Comparison of ENCODE assay signal across 30 mouse cellular contexts in genomic region chr11:68946001-68946400, GRCm38 (mm10). TPM values are rescaled to one million over a fixed set of nuclear protein-coding genes. Genes with fewer than 3 reads are reported as not detected.
DNase-seq lines count a peak whose midpoint lies in the region; ATAC-seq and TF ChIP-seq lines count a peak whose summit lies in the region.
"Had no signal": no experiment of that assay in that cellular context is flagged by ENCODE, and none has a peak within 500 bp of the region (broad histone marks: within the 10 kb centered on the region; RNA-seq: fewer than 3 reads in every experiment).

No protein-coding gene starts in this region.

- H3K27ac ChIP-seq in forebrain, postnatal 0 days (ENCODE audit: low read depth, low read length), result no peak overlapping the region
- no peak overlapping the region for H3K27ac ChIP-seq in forebrain, embryonic 12.5 days
- H3K27ac ChIP-seq in neural tube, embryonic 13.5 days (replicated peaks), result 0 out of 2 replicates have a peak overlapping the region, but pooled peaks have one; percentile 83
- H3K27ac ChIP-seq in midbrain, embryonic 15.5 days, result peak overlapping the region; percentile 91; the same call in 1 of the 2 replicates
- H3K27ac ChIP-seq: macrophage had no signal

- no peak for ATAC-seq in forebrain, postnatal 0 days
- no peak for ATAC-seq in forebrain, embryonic 12.5 days (ENCODE audit: low FRiP score)
- ATAC-seq in neural tube, embryonic 13.5 days (ENCODE audit: low read depth), result no peak
- no peak for ATAC-seq in midbrain, embryonic 15.5 days (replicated peaks)

- H3K4me3 ChIP-seq in forebrain, postnatal 0 days (ENCODE audit: low read depth, low read length), result no peak overlapping the region
- no peak overlapping the region for H3K4me3 ChIP-seq in forebrain, embryonic 12.5 days (replicated peaks)
- H3K4me3 ChIP-seq in neural tube, embryonic 13.5 days, result peak overlapping the region; percentile 41
- peak overlapping the region; percentile 47 for H3K4me3 ChIP-seq in midbrain, embryonic 15.5 days

- no peaks in the 10 kb centered on the region for H3K36me3 ChIP-seq in forebrain, postnatal 0 days (ENCODE audit: insufficient read depth)
- no peaks in the 10 kb centered on the region for H3K36me3 ChIP-seq in forebrain, embryonic 12.5 days (replicated peaks)
- peaks cover 13% of the 10 kb centered on the region; the same call in 1 of the 2 replicates for H3K36me3 ChIP-seq in neural tube, embryonic 13.5 days
- H3K36me3 ChIP-seq in midbrain, embryonic 15.5 days (replicated peaks), result no peaks in the 10 kb centered on the region

- WGBS in forebrain, postnatal 0 days, result 92% methylated on average over 4 of the region's 4 CpGs
- WGBS in forebrain, embryonic 12.5 days, result 87% methylated on average over 4 of the region's 4 CpGs
- 86% methylated on average over 4 of the region's 4 CpGs for WGBS in neural tube, embryonic 13.5 days
- 92% methylated on average over 4 of the region's 4 CpGs for WGBS in midbrain, embryonic 15.5 days

- H3K27me3 ChIP-seq in forebrain, postnatal 0 days (ENCODE audit: insufficient read depth, low read length), result no peaks in the 10 kb centered on the region
- peaks cover 25% of the 10 kb centered on the region for H3K27me3 ChIP-seq in forebrain, embryonic 12.5 days
- peaks cover 22% of the 10 kb centered on the region for H3K27me3 ChIP-seq in neural tube, embryonic 13.5 days
- H3K27me3 ChIP-seq in midbrain, embryonic 15.5 days (replicated peaks), result no peaks in the 10 kb centered on the region
- H3K27me3 ChIP-seq: CH12.LX had no signal

- H3K4me1 ChIP-seq in forebrain, postnatal 0 days (ENCODE audit: insufficient read depth), result no peaks in the 10 kb centered on the region
- H3K4me1 ChIP-seq in forebrain, embryonic 12.5 days, result no peaks in the 10 kb centered on the region; the same call in 1 of the 2 replicates
- H3K4me1 ChIP-seq in neural tube, embryonic 13.5 days (replicated peaks), result peaks cover 16% of the 10 kb centered on the region
- peaks cover 20% of the 10 kb centered on the region for H3K4me1 ChIP-seq in midbrain, embryonic 15.5 days

- H3K9ac ChIP-seq in forebrain, postnatal 0 days, result no peak overlapping the region
- no peak overlapping the region for H3K9ac ChIP-seq in forebrain, embryonic 12.5 days
- peak overlapping the region; percentile 73; the same call in 1 of the 2 replicates for H3K9ac ChIP-seq in neural tube, embryonic 13.5 days
- no peak overlapping the region for H3K9ac ChIP-seq in midbrain, embryonic 15.5 days
- H3K9ac ChIP-seq: heart, embryonic 12.5 days had no signal

- no peaks in the 10 kb centered on the region for H3K9me3 ChIP-seq in forebrain, postnatal 0 days (ENCODE audit: low read length)
- H3K9me3 ChIP-seq in forebrain, embryonic 12.5 days, result no peaks in the 10 kb centered on the region
- H3K9me3 ChIP-seq in neural tube, embryonic 13.5 days, result no peaks in the 10 kb centered on the region
- no peaks in the 10 kb centered on the region for H3K9me3 ChIP-seq in midbrain, embryonic 15.5 days
- H3K9me3 ChIP-seq: G1E; heart, embryonic 12.5 days had no signal

- H3K4me2 ChIP-seq in forebrain, postnatal 0 days (ENCODE audit: low read depth), result peak overlapping the region; percentile 51; the same call in 1 of the 2 replicates
- no peak overlapping the region for H3K4me2 ChIP-seq in forebrain, embryonic 12.5 days
- peak overlapping the region; percentile 54 for H3K4me2 ChIP-seq in neural tube, embryonic 13.5 days
- H3K4me2 ChIP-seq in midbrain, embryonic 15.5 days, result peak overlapping the region; percentile 55

- DNase-seq in forebrain, postnatal 0 days, result no peak
- no peak for DNase-seq in neural tube, embryonic 10.5 days (ENCODE audit: extremely low spot score, low spot score)
- DNase-seq in embryo, embryonic 10 days (ENCODE audit: low spot score), result no peak
- DNase-seq in layer of hippocampus, postnatal 25 days (ENCODE audit: extremely low spot score in 1 of 2, low spot score in 1 of 2), result no peak
- no peak for DNase-seq in right cerebral cortex, adult 18-20 months
- DNase-seq: cerebellum, adult 11 months; cerebellum, postnatal 14 days; embryo, embryonic 11 days; gastrocnemius, postnatal 25 days; heart, adult 18-20 months; heart, postnatal 10 days; kidney, adult 11 months; right cerebral cortex, postnatal 25 days; spleen, adult 18-20 months; thymus, postnatal 25 days had no signal

- TF ChIP-seq CTCF in forebrain, postnatal 0 days (IDR thresholded peaks at IDR 0.05; ENCODE audit: low read depth), result no peak

RNA-seq across cellular contexts. Expression of gene Arhgef15, which starts 11.3 kb away (rescaled TPM):
- 12.0 and 13.8 TPM in 2 replicates for total RNA-seq in forebrain, postnatal 0 days (2014; rRNA removed)
- polyA plus RNA-seq in forebrain, postnatal 0 days (2015; fragmentation: Nextera tagmentation; extraction: Ambion mirVana), result 9.6 and 17.8 TPM in 2 replicates
- 5.6 and 6.4 TPM in 2 replicates for polyA plus RNA-seq in forebrain, embryonic 12.5 days (2016; fragmentation: Nextera tagmentation; extraction: Ambion mirVana)
- 14.4 and 14.8 TPM in 2 replicates for polyA plus RNA-seq in neural tube, embryonic 13.5 days (2015; fragmentation: Nextera tagmentation; extraction: Ambion mirVana)
- 24.2 and 28.7 TPM in 2 replicates for polyA plus RNA-seq in midbrain, embryonic 15.5 days (2015; fragmentation: Nextera tagmentation; extraction: Ambion mirVana)
- total RNA-seq in layer of hippocampus, postnatal 25 days (2021), result 1 to 10 TPM; 5.8 to 6.9 TPM
- polyA plus RNA-seq: G1E, macrophage had no signal

RNA-seq across cellular contexts. Expression of gene Odf4, which starts 19.1 kb away (rescaled TPM):
- 0.77 and 2.0 TPM in 2 replicates for total RNA-seq in forebrain, postnatal 0 days (2014; rRNA removed)
- 0.42 TPM in 1 of 2 replicates, not detected in the other for polyA plus RNA-seq in forebrain, postnatal 0 days (2015; fragmentation: Nextera tagmentation; extraction: Ambion mirVana)
- polyA plus RNA-seq in forebrain, embryonic 12.5 days (2016; fragmentation: Nextera tagmentation; extraction: Ambion mirVana), result 0.18 and 0.54 TPM in 2 replicates
- polyA plus RNA-seq in neural tube, embryonic 13.5 days (2015; fragmentation: Nextera tagmentation; extraction: Ambion mirVana), result 0.40 TPM in 1 of 2 replicates, not detected in the other
- 0.60 and 0.84 TPM in 2 replicates for polyA plus RNA-seq in midbrain, embryonic 15.5 days (2015; fragmentation: Nextera tagmentation; extraction: Ambion mirVana)
- not detected for total RNA-seq in layer of hippocampus, postnatal 25 days (2021)
- total RNA-seq: adrenal gland, adult 2 months; CH12.LX; G1E; gastrocnemius, postnatal 25 days; heart, adult 18-20 months; heart, postnatal 10 days; liver, adult 2 months had no signal
- polyA plus RNA-seq: adrenal gland, adult 2 months; embryonic facial prominence, embryonic 14.5 days; G1E; heart, embryonic 12.5 days; kidney, embryonic 16.5 days; large intestine, adult 2 months; limb, embryonic 11.5 days; liver, adult 2 months; liver, embryonic 16.5 days; lung, embryonic 16.5 days; macrophage had no signal

RNA-seq across cellular contexts. Expression of gene Slc25a35, which starts 21.9 kb away (rescaled TPM):
- total RNA-seq in forebrain, postnatal 0 days (2014; rRNA removed), result 1.3 and 1.4 TPM in 2 replicates
- polyA plus RNA-seq in forebrain, postnatal 0 days (2015; fragmentation: Nextera tagmentation; extraction: Ambion mirVana), result 1.3 and 1.4 TPM in 2 replicates
- 2.1 and 2.6 TPM in 2 replicates for polyA plus RNA-seq in forebrain, embryonic 12.5 days (2016; fragmentation: Nextera tagmentation; extraction: Ambion mirVana)
- 2.0 and 2.5 TPM in 2 replicates for polyA plus RNA-seq in neural tube, embryonic 13.5 days (2015; fragmentation: Nextera tagmentation; extraction: Ambion mirVana)
- 1.3 and 1.6 TPM in 2 replicates for polyA plus RNA-seq in midbrain, embryonic 15.5 days (2015; fragmentation: Nextera tagmentation; extraction: Ambion mirVana)
- 1 to 10 TPM; 4.4 to 7.6 TPM for total RNA-seq in layer of hippocampus, postnatal 25 days (2021)

RNA-seq across cellular contexts. Expression of gene Rangrf, which starts 29.0 kb away (rescaled TPM):
- total RNA-seq in forebrain, postnatal 0 days (2014; rRNA removed), result 21.7 and 28.9 TPM in 2 replicates
- polyA plus RNA-seq in forebrain, postnatal 0 days (2015; fragmentation: Nextera tagmentation; extraction: Ambion mirVana), result 23.7 and 25.6 TPM in 2 replicates
- polyA plus RNA-seq in forebrain, embryonic 12.5 days (2016; fragmentation: Nextera tagmentation; extraction: Ambion mirVana), result 54.1 and 57.8 TPM in 2 replicates
- polyA plus RNA-seq in neural tube, embryonic 13.5 days (2015; fragmentation: Nextera tagmentation; extraction: Ambion mirVana), result 27.6 and 33.7 TPM in 2 replicates
- 22.0 and 22.7 TPM in 2 replicates for polyA plus RNA-seq in midbrain, embryonic 15.5 days (2015; fragmentation: Nextera tagmentation; extraction: Ambion mirVana)
- total RNA-seq in layer of hippocampus, postnatal 25 days (2021), result 10 to 100 TPM; 15.1 to 18.1 TPM

RNA-seq across cellular contexts. Expression of gene Rpl26, which starts 44.6 kb away (rescaled TPM):
- 1,229 and 1,850 TPM in 2 replicates for total RNA-seq in forebrain, postnatal 0 days (2014; rRNA removed)
- 585 and 820 TPM in 2 replicates for polyA plus RNA-seq in forebrain, postnatal 0 days (2015; fragmentation: Nextera tagmentation; extraction: Ambion mirVana)
- polyA plus RNA-seq in forebrain, embryonic 12.5 days (2016; fragmentation: Nextera tagmentation; extraction: Ambion mirVana), result 781 and 837 TPM in 2 replicates
- 743 and 760 TPM in 2 replicates for polyA plus RNA-seq in neural tube, embryonic 13.5 days (2015; fragmentation: Nextera tagmentation; extraction: Ambion mirVana)
- 529 and 538 TPM in 2 replicates for polyA plus RNA-seq in midbrain, embryonic 15.5 days (2015; fragmentation: Nextera tagmentation; extraction: Ambion mirVana)
- 100 to 1,000 TPM; 627 to 764 TPM for total RNA-seq in layer of hippocampus, postnatal 25 days (2021)

Comparison
In these comparisons a context has a peak if more than half of its experiments do, and no peak if none do; other contexts are left out.
1. H3K27ac ChIP-seq: peak in neural tube, embryonic 13.5 days (single experiment) and midbrain, embryonic 15.5 days (single experiment); none in forebrain, postnatal 0 days (single experiment) and forebrain, embryonic 12.5 days (single experiment).
2. H3K4me3 ChIP-seq: peak in neural tube, embryonic 13.5 days (single experiment) and midbrain, embryonic 15.5 days (single experiment); none in forebrain, postnatal 0 days (single experiment) and forebrain, embryonic 12.5 days (single experiment).